Mouse (Mus musculus) adrenal gland, postnatal 14 days (tissue): ENCODE measurements around the gene Sigmar1. TPM values are rescaled to one million over a fixed set of nuclear protein-coding genes. Genes with fewer than 3 reads are reported as not detected.

ENCODE experiments used
- DNase-seq: peaks from one replicate; pipeline ENCODE4 v3.0.0; 2021; ENCODE audit warnings: mixed read lengths
- total RNA-seq: library from RNA; stranded (reverse); gene quantifications from 2 replicates; pipeline ENCODE4 v1.2.3, GENCODE M21; 2021

The Sigmar1 gene
- total RNA-seq, 1 experiment from 2014 or later, result 76.7 TPM

DNA sequence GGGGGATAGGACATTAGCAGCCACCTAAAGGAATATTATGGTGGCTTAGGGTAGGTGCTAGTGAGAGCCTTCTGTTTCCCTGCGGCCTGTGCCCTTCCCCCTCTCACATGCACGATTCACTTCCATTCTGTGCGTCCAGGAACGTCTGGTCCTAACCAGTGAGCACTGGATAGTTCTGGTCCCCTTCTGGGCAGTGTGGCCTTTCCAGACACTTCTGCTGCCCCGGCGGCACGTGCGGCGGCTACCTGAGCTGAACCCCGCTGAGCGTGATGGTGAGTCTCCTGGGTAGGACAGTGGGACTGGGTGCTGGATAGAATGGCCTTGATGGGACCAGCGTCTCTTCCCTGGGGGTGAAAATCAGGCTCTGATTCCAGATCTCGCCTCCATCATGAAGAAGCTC is 1.4 kb upstream of the Sigmar1 start:
- no peak for DNase-seq

- DNase-seq, result no peak
These were observed 483 bp upstream of the Sigmar1 start for GRCm38 (mm10) chr4:41756440-41756839.

DNA sequence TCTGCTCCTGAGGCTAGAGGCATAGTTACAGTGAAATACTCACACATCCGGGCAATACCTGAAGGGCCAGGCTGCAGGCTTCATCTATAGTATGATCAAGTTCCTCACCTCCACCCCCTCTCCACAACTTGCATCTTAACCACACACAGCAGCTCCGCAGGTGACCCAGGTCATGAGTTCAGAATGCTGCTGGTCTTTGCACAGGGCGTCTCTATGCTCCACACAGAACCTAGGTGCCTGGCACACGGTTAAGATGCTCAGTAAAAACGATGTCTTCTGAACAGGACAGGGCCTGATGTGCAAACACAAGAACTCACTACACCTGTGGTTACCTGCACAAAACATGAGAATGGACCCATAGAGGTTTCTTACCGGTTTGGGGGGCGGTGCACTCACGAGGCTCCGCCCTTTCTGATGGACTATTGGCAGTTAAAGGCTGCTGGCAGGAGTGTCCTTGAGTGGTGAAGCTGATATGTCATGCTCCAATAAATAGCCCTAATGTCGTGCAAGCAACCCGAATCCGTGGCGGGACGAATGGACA is 1.1 kb downstream of the Sigmar1 start, which contains the start of gene Galt:
Galt (plus strand) TSS at position 432 of the 541 bp plus-strand sequence.
- DNase-seq, result no peak

GRCm38 (mm10) chr4:41745021-41745420 is 10.9 kb downstream of the Sigmar1 start:
- no peak for DNase-seq

GRCm38 (mm10) chr4:41744131-41744530 is 11.8 kb downstream of the Sigmar1 start:
- DNase-seq, result no peak

DNA sequence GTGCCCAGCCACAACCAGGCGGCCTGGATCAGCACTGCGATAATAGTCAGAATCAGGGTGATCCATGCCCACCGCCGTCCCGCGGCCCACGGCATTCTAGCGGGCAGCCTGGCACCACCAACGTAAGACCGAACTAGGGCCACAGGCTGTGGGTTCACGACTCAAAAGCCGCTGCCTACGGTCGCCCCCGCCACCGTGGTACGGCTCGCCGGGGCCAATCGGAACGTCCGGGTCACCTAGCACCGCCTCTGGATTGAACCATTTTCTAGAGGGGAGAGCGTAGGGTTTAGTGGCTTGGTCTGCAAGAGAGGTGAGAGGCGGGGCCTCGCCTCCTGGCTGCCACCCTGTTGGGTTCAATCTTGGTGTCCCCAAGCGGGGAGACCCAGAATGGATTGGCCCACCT is 14.8 kb downstream of the Sigmar1 start:
- DNase-seq, result peak; percentile 95

DNA sequence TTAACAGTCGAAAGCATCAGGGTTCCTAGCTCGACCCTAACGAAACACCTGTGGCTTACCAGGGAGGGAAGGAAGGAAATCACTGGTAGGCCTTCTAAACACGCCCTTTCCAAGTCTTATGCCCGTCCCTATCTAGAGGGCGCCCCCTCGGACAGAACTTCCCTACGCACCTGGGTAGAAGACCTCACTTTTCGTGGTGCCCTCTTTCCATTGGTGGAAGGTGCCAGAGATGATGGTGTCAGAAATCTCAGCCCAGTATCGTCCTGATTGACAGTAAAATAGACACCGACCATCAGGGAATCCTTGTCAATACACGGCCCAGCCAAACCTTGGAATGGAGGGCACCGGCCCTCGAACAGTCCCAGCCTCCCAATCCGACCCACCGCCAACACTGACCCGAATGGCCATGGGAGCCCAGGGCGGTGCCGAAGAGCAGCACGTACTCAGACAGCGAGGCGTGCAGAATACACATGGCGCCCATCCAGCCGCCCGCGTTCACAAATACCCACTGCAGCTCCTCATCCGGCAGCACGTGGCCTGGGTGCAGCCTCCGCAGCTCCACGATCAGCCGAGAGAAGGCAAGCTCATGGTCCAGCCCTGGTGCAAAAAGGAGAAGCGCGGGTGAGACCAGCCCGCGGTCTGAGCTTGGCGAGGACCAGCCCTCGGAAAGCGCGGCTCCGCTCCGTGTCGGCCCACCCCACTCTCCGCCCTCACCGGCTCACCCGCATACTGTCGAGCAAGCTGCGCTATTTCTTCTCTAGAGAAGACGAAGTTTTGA is 15.4 kb downstream of the Sigmar1 start:
- peak; percentile 77 for DNase-seq

DNA sequence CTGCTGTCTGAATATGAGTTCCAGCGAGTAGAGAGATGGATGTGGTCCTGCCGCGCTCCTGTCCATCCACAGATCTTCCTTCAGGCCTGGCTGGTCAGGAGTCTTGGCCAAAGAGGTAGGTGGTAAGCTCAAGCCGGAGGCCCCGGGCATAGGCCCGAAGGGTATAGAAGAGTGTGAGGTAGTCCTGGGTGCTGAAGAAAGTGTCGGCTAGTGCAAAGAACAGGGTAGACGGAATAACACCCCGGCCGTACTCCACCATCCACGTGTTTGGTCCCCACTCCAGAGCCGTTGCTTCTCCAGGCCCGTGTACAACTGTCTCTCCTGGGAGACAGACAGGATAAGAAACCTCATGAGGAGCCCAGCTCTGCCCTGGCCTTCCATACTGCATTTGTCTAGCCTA is 16.7 kb downstream of the Sigmar1 start:
- no peak for DNase-seq

DNA sequence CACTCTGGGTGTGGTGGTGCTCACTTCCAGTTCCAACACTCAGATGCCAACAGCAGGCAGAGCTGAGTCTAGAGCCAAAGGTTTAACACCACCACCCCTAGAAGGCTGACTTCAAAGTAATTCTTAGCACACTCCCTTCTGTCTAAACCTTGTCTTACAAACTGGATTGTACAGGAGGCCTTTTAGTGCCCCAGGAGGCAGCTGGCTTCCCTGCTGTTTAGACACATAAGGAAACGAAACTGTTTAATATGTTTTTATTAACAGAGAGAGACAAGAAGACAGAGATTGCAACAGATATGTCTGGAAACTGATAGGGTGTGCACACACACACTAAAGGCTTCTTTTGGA is 17.7 kb downstream of the Sigmar1 start:
- no peak for DNase-seq

GRCm38 (mm10) chr4:41737602-41738255 is 18.2 kb downstream of the Sigmar1 start:
- DNase-seq, result peak; percentile 83

- no peak for DNase-seq
These were observed 24.7 kb downstream of the Sigmar1 start, which contains the start of gene Arid3c for GRCm38 (mm10) chr4:41731052-41731765. Arid3c (minus strand) TSS chr4:41731142.

DNA sequence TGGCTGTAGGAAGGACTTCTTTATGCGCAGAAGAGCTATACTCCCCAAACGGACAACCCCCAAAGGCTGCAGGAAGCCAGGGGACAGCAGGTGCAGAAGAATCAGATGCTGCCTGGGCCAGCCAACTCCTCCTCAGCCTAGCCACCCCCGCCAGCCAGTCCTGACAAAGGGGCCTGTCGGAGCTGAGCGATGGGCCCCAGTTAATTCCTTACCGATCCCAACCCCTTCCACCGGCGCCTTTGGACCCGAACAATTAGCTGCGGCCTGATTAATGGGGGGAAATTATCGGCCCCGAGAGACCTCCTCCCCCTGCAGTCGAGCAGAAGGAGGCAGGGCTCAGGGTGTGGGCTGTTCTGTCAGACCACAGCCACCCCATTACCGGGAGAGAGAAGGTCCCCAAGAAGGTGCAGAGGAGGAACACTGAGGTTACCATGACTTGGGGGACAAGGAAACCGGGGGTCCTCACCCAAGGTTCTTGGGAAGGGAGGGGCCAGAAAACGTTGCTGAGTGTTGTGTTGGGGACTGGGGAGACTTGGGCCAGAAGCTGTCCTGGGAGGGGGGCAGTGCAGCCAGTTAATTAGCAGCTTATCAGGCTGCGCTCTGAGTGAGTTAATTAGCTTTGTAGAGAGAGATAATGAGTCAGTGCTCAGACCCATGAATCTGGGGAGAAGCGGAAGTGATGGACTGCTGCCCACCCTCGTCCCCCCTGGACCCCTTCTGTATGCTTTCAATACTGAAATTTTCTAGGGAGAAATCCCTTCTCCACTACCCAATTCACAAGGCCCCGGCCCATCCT is 28.9 kb downstream of the Sigmar1 start:
- no peak for DNase-seq

GRCm38 (mm10) chr4:41722918-41723351 is 33.0 kb downstream of the Sigmar1 start, which contains the start of gene Dctn3:
Dctn3 (minus strand) TSS chr4:41723170.
- peak; percentile 93 for DNase-seq

DNA sequence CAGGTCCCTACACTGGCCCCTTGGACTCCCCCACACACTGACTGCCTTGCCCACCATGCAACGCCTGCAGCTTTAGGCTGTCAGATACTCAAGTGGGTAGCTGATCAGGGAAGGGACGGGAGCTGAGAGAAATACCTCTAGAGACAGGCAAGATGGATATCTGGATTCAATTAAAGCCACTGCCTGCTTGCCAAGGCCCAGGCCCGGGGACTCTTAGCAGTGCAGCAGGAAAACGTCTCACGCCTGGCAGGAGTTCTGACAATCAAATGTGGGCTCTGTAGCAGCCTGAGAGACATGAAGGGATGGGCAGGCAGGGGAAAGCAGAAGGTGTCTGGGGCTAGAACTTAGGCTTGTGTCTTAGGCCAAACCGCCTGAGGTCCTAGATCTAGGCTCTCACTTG is 39.1 kb downstream of the Sigmar1 start:
- no peak for DNase-seq

DNA sequence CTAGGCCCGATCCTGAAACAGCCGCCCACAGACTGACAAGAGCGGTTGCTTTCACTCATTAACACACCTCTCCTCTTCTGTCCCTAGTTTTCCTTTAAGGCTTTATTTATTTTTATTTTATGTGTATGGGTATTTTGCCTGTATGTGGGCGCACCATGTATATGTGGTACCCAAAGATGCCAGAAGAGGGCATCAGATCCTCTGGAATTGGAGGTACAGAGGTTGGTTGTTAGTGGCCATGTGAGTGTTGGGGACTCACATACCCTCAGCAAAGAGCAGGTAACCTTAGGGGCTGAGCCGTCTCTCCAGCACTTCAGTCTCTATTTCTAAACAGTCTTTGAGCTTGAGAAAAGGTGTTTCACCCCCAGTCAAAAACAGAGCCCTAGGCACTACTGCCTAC is 40.4 kb downstream of the Sigmar1 start:
- peak; percentile 57 for DNase-seq

- no peak for DNase-seq
These were observed 40.9 kb downstream of the Sigmar1 start for GRCm38 (mm10) chr4:41715082-41715481.

DNA sequence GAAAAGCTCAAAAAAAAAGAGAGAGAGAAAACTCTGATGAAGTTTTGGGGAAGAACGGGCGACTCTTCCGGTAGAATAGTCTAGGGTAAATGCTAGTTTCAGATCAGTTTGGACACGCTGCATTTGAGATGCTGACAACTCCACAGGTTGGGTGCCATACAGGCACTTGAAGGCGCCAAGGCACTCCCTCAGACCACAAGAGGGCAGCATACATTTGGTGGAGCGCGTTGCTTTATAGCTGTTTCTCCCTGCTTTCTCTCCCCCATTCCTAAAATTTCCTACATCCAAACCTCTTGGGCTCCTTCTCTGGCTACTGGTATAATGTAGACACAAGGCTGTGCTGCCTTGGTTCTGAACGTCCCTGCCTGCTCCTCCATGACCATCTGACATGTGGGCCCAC is 41.7 kb downstream of the Sigmar1 start:
- DNase-seq, result peak; percentile 80

DNA sequence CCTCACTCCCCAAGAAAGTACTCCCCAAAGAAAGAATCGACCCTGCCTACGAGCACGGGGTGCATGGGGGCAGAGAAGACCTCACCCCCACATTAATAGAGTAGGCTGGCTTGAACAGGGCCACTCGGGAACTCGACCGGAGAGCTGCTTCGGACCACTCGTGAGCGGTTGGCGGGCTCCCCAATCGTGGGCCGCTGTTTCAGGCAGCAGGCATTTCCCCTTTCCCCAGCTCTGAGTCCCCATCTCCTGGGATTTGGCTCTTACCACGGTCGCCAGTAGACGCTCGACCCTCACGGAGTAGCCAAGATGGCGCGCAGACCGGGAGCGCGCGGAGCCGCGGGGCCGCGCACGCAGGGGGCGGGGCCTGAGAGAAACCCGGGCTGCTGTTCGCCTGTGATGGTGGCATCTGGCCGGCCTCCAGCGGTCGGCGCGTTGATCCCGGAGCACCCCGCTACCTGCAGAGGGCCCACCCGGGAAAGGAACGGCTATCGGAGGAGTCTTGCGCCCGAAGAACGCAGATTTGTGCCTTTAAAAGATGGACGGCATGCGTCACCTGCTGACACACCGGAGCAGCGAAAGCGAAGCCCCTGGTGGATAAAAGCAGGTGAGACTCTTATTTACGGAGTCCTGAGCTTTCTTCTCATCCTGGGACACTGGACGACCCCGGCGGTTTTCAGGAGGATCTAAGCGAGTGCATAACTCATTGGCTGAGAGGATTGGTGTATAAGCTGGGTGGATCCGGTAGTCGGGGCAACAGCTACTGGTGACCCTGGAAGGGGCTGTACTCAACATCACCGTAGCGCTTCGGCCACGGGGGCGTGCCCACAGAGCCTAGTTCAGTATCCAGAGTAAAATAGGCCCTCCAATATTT is 42.5 kb downstream of the Sigmar1 start, which contains the start of gene Rpp25l:
Rpp25l (minus strand) TSS at position 338 of the 871 bp plus-strand sequence.
- DNase-seq, result peak; percentile 91

- DNase-seq, result peak; percentile 34
These were observed 43.3 kb downstream of the Sigmar1 start for GRCm38 (mm10) chr4:41712421-41713196.
